Mouse (Mus musculus) brain, embryonic 14.5 days (tissue): ENCODE measurements around the gene Gstt2.

Experiments used
- CTCF ChIP-seq: fragments of 200-500 bp; IDR thresholded peaks from 2 replicates; pipeline ENCODE4 v1.5.1; 2012; ENCODE audit warnings: inconsistent platforms, mild to moderate bottlenecking, moderate library complexity, borderline replicate concordance; ENCODE audit not compliant: insufficient read depth, insufficient read length; ENCODE audit errors: extremely low read depth
- POLR2A ChIP-seq: fragments of 200-500 bp; IDR thresholded peaks from 2 replicates; pipeline ENCODE4 v1.6.1; 2012; ENCODE audit warnings: mild to moderate bottlenecking, inconsistent platforms, borderline replicate concordance; ENCODE audit not compliant: poor library complexity, insufficient read depth, insufficient read length, severe bottlenecking; ENCODE audit errors: extremely low read depth

DNA sequence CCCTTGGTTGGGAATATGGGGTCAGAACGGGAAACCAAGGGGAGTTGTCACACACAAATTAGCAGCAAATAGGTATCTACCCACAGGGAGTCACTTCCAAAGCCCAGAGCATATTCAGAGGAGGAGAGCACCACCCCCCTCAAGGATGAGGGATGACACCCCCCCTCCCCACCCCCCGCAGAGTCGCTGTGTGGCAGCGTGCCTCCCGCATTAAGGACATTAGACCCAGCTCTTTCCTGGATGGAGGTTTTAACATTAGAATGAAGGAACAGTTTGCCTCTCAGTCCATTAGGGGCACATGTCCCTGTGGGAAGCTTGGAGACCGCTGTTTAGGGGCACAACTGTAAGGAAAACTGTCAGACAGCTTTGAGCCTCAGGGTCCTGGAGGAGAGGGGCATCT, 13.9 kb upstream of the Gstt2 start:
- TF ChIP-seq POLR2A = no peak
- TF ChIP-seq CTCF = no peak
